Mouse (Mus musculus): ENCODE data around the gene Rab15. TPM values are rescaled to one million over a fixed set of nuclear protein-coding genes. Genes with fewer than 3 reads are reported as not detected.

Rab15 gene
- polyA plus RNA-seq, 1 experiment, result 16.4 TPM

DNA sequence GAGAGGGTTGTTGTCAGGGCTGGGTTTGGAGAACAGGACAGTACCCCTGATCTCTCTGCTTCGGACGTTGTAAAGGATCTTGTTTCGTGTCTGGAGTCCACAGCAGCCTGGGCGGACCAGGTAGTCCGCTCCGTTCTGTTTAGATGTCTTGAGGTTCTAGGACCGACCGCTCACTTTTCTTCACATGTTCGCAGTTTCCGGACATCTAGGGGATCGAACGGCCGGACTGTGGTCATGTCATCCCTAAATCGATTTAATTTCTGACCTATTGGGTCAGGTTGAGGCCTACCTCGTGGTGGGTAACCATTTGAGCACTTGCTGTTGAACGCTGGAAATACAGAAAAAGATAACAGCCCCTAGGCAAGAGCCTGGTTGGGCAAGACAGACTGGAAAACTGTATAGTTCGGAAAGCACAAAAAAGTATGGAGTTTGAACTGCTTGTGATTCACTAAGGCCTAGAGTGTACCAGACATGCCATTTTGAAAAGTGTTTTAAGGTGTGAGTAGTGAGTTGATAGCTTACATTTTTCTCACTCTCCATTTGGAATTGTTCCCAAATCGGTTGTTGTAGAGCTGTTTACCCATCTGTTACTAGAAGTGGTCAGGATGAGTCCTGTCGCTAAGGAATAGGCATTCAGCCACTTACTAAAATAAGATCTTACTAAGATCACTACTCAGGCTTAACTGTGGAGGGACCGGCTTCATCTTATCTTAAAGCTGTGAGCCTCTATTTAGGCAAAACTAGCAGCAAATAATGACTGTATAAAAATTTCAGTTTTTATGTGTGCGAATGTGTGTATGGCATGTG, 15.3 kb upstream of the Rab15 start:
- 8% methylated on average over 21 of the region's 21 CpGs for WGBS
- TF ChIP-seq CTCF (IDR thresholded peaks at IDR 0.05; ENCODE audit: extremely low read depth, insufficient read length, insufficient replicate concordance, low read depth, low read length) (no peak), POLR2A (IDR thresholded peaks at IDR 0.05; ENCODE audit: low read depth, low read length) (no peak)
- Histone ChIP-seq H3K27me3 (ENCODE audit: control insufficient read depth, insufficient read depth, low read length) (no peaks in the 10 kb centered on the region), H3K4me1 (ENCODE audit: control insufficient read depth, insufficient read depth, insufficient read length, low read length) (no peaks in the 10 kb centered on the region), H3K27ac (ENCODE audit: insufficient read depth, low read depth, low read length) (peak overlapping the region; percentile 3; the same call in 1 of the 2 replicates), H3K4me3 (ENCODE audit: low read depth, low read length) (peak overlapping the region; percentile 78), H3K36me3 (ENCODE audit: control insufficient read depth, insufficient read depth, low read length) (no peaks in the 10 kb centered on the region)

- TF ChIP-seq CTCF (IDR thresholded peaks at IDR 0.05; ENCODE audit: extremely low read depth, insufficient read length, insufficient replicate concordance, low read depth, low read length) (peak; percentile 74; the same call in 1 of the 2 replicates), POLR2A (IDR thresholded peaks at IDR 0.05; ENCODE audit: low read depth, low read length) (no peak)
- peak overlapping the region; percentile 29; the same call in 1 of the 2 replicates for H3K27ac ChIP-seq (ENCODE audit: insufficient read depth, low read depth, low read length)
These were observed 14.6 kb upstream of the Rab15 start for GRCm38 (mm10) chr12:76837101-76837843.

GRCm38 (mm10) chr12:76832704-76833103, 10.0 kb upstream of the Rab15 start:
- H3K27ac ChIP-seq (ENCODE audit: insufficient read depth, low read depth, low read length), result no peak overlapping the region
- 4% methylated on average over 3 of the region's 3 CpGs for WGBS
- TF ChIP-seq CTCF (IDR thresholded peaks at IDR 0.05; ENCODE audit: extremely low read depth, insufficient read length, insufficient replicate concordance, low read depth, low read length) (peak; percentile 65; the same call in 1 of the 2 replicates), POLR2A (IDR thresholded peaks at IDR 0.05; ENCODE audit: low read depth, low read length) (no peak)
- no peak overlapping the region for H3K4me3 ChIP-seq (ENCODE audit: low read depth, low read length)
- no peaks in the 10 kb centered on the region for H3K36me3 ChIP-seq (ENCODE audit: control insufficient read depth, insufficient read depth, low read length)
- no peaks in the 10 kb centered on the region for H3K4me1 ChIP-seq (ENCODE audit: control insufficient read depth, insufficient read depth, insufficient read length, low read length)
- H3K27me3 ChIP-seq (ENCODE audit: control insufficient read depth, insufficient read depth, low read length), result no peaks in the 10 kb centered on the region

More at GRCm38 (mm10) chr12:76837101-76837843, 14.6 kb upstream of the Rab15 start:
- no peaks in the 10 kb centered on the region for H3K27me3 ChIP-seq (ENCODE audit: control insufficient read depth, insufficient read depth, low read length)
- H3K4me3 ChIP-seq (ENCODE audit: low read depth, low read length), result peak overlapping the region; percentile 78
- no peaks in the 10 kb centered on the region for H3K4me1 ChIP-seq (ENCODE audit: control insufficient read depth, insufficient read depth, insufficient read length, low read length)
- H3K36me3 ChIP-seq (ENCODE audit: control insufficient read depth, insufficient read depth, low read length), result no peaks in the 10 kb centered on the region
- under 1% methylated on average over 43 of the region's 43 CpGs for WGBS

DNA sequence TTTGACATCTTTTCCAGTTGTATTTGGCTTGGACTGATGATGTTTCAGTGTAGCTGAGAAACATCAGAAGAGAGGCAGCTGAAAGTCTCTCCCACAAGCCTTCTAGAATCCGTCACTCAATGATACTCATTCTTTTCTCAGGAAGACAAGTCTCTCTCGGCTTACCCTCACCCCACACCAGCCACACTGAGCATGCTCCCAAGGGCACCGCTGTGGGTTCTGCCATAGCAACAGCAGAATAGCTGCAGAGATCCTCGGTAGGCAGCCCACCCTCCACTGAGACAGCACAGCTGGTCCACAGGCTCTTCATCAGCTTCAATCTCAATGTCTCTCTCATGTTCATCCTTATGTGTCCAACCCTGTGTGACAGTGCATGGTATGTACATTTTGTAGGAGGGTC, 2.6 kb upstream of the Rab15 start:
- H3K4me3 ChIP-seq (ENCODE audit: low read depth, low read length), result no peak overlapping the region
- peaks cover 14% of the 10 kb centered on the region for H3K27me3 ChIP-seq (ENCODE audit: control insufficient read depth, insufficient read depth, low read length)
- H3K27ac ChIP-seq (ENCODE audit: insufficient read depth, low read depth, low read length), result no peak overlapping the region
- 84% methylated on average over 4 of the region's 4 CpGs for whole genome bisulfite sequencing
- TF ChIP-seq POLR2A (IDR thresholded peaks at IDR 0.05; ENCODE audit: low read depth, low read length) (no peak), CTCF (IDR thresholded peaks at IDR 0.05; ENCODE audit: extremely low read depth, insufficient read length, insufficient replicate concordance, low read depth, low read length) (no peak)
- no peaks in the 10 kb centered on the region for H3K36me3 ChIP-seq (ENCODE audit: control insufficient read depth, insufficient read depth, low read length)
- peaks cover 8% of the 10 kb centered on the region for H3K4me1 ChIP-seq (ENCODE audit: control insufficient read depth, insufficient read depth, insufficient read length, low read length)

DNA sequence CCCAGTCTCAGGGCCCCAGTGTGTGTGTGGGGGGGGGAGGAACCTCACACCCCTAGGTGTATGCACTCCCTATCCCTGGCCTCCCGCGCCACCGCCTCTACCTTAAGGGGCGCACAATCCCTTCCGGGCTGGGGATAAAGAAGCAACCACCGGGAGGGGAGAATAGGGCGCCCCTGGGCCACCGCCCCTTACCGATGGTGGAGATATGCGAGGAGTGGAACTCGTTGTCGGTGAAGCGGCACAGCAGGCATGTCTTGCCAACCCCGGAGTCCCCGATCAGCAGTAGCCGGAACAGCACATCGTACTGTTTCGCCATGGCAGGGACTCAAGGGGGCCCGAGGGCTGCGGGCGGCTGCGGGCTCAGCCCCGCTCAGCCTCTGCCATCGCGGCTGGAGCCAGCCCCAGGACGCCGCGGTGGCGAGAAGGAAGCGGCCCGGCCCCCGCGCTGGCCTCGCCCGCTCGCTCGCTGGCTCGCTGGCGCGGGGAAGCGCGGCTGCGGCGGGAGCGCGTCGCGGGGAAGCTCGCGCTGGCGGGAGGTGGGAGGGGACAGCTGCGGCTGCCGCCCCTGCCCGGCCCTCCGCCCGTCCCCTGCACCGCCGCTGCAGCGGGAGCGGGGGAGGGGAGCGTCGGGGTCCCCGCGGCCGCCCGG, 582 bp downstream of the Rab15 start:
- H3K36me3 ChIP-seq (ENCODE audit: control insufficient read depth, insufficient read depth, low read length), result no peaks in the 10 kb centered on the region
- TF ChIP-seq POLR2A (IDR thresholded peaks at IDR 0.05; ENCODE audit: low read depth, low read length) (no peak), CTCF (IDR thresholded peaks at IDR 0.05; ENCODE audit: extremely low read depth, insufficient read length, insufficient replicate concordance, low read depth, low read length) (no peak)
- H3K4me1 ChIP-seq (ENCODE audit: control insufficient read depth, insufficient read depth, insufficient read length, low read length), result peaks cover 11% of the 10 kb centered on the region
- H3K27ac ChIP-seq (ENCODE audit: insufficient read depth, low read depth, low read length), result peak overlapping the region; percentile 26; the same call in 1 of the 2 replicates
- WGBS, result 2% methylated on average over 62 of the region's 66 CpGs
- peaks cover 14% of the 10 kb centered on the region for H3K27me3 ChIP-seq (ENCODE audit: control insufficient read depth, insufficient read depth, low read length)
- peak overlapping the region; percentile 69 for H3K4me3 ChIP-seq (ENCODE audit: low read depth, low read length)

DNA sequence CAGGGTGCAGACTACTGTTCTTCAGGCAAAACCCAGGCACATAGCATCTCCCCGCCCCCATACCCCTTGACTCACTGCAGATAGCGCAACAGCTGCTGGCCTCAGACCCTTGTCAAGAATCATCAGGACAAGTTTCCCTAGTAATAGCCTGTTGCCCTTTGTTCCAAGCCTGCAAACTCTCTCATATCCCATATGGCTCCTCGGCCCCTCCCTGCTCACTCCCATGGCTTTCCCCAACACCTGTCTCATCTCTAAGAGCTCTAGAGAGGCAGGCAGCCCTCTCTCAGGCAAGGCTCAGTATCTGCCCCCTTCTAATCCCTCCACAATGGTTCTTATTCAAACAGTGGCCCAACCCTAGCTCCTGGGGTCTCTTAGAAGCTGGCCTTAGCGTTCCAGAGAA, 2.1 kb downstream of the Rab15 start:
- peak overlapping the region; percentile 26; the same call in 1 of the 2 replicates for H3K27ac ChIP-seq (ENCODE audit: insufficient read depth, low read depth, low read length)
- WGBS, result 25% methylated on average over 4 of the region's 4 CpGs
- no peaks in the 10 kb centered on the region for H3K36me3 ChIP-seq (ENCODE audit: control insufficient read depth, insufficient read depth, low read length)
- TF ChIP-seq CTCF (IDR thresholded peaks at IDR 0.05; ENCODE audit: extremely low read depth, insufficient read length, insufficient replicate concordance, low read depth, low read length) (no peak), POLR2A (IDR thresholded peaks at IDR 0.05; ENCODE audit: low read depth, low read length) (no peak)
- H3K4me3 ChIP-seq (ENCODE audit: low read depth, low read length), result no peak overlapping the region
- peaks cover 11% of the 10 kb centered on the region for H3K4me1 ChIP-seq (ENCODE audit: control insufficient read depth, insufficient read depth, insufficient read length, low read length)
- H3K27me3 ChIP-seq (ENCODE audit: control insufficient read depth, insufficient read depth, low read length), result peaks cover 14% of the 10 kb centered on the region
